Mouse (Mus musculus): ENCODE measurements around the gene Hsd11b2.

DNA sequence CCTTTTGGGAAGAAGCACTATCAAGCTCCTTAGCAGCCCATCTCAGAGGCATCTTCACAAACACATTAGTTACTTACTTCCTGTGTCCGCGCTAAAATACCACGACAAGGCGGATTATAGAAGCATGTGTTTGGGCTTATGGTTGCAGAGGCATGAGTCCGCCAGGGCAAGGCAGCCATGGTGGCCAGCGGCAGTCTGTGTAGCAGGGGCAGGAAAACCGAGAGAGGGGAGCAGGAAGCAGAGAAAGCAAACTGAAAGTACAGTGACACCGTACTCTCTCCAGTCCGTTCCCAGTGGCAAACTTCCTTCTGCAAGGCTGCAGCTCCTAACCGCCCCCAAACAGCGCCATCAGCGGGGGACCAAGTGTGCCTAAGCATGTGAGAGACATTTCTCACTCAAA, 18.8 kb upstream of the Hsd11b2 start:
- TF ChIP-seq CTCF (conservative IDR thresholded peaks at IDR 0.05; ENCODE audit: low read length): no peak
- TF ChIP-seq POU5F1 (IDR thresholded peaks at IDR 0.05; ENCODE audit: borderline replicate concordance, low read length): no peak

All from E14TG2a.4 (cell line).